Mouse (Mus musculus) lung, embryonic 16.5 days (tissue): Measurements from ENCODE around the gene Adamts2. TPM values are rescaled to one million over a fixed set of nuclear protein-coding genes. Genes with fewer than 3 reads are reported as not detected.
A peak's percentile ranks its signal among the peaks of the same experiment; 100 is the strongest.

Experiments
- ATAC-seq: fragments of 200-750 bp; cut with Nextera tagmentation; 2 replicates; pipeline ENCODE4 v1.8.0; 2017; ENCODE audit warnings: low read depth, mild to moderate bottlenecking, moderate library complexity
- H3K27ac ChIP-seq: fragments of 300-500 bp; sonication (generic); 2 replicates; pipeline ENCODE4 v1.5.1; 2014; ENCODE audit warnings: mild to moderate bottlenecking, control low read depth, low read length
- H3K27me3 ChIP-seq: fragments of 300-500 bp; sonication (generic); 2 replicates; pipeline ENCODE4 v1.6.1; 2014; ENCODE audit warnings: low read depth, low read length, mixed read lengths; ENCODE audit not compliant: control insufficient read depth, insufficient read depth
- H3K36me3 ChIP-seq: fragments of 300-500 bp; sonication (generic); 2 replicates; pipeline ENCODE4 v1.6.1; 2014; ENCODE audit warnings: low read length; ENCODE audit not compliant: control insufficient read depth, insufficient read depth
- H3K4me1 ChIP-seq: fragments of 300-500 bp; sonication (generic); replicated peaks from 2 replicates; pipeline ENCODE4 v1.6.1; 2014; ENCODE audit warnings: low read length, mixed read lengths; ENCODE audit not compliant: control insufficient read depth, insufficient read depth
- H3K4me2 ChIP-seq: fragments of 300-500 bp; sonication (generic); 2 replicates; pipeline ENCODE4 v1.6.1; 2014; ENCODE audit warnings: low read depth, low read length, control low read depth
- H3K4me3 ChIP-seq: fragments of 300-500 bp; sonication (generic); 2 replicates; pipeline ENCODE4 v1.5.1; 2014; ENCODE audit warnings: mild to moderate bottlenecking, low read length, control low read depth
- H3K9ac ChIP-seq: fragments of 300-500 bp; sonication (generic); 2 replicates; pipeline ENCODE4 v1.6.1; 2014; ENCODE audit warnings: low read length, control low read depth
- H3K9me3 ChIP-seq: fragments of 300-500 bp; sonication (generic); 2 replicates; pipeline ENCODE4 v1.6.1; 2016; ENCODE audit warnings: low read length; ENCODE audit not compliant: control insufficient read depth
- WGBS: fragments of 180-500 bp; shearing (Covaris S2); extraction: QIAGEN DNeasy Blood & Tissue Kit; methylation state at CpG from one replicate; pipeline ENCODE4 v1.1.7; 2014; 5-methylcytosine and 5-hydroxymethylcytosine counted together
- polyA plus RNA-seq: library from polyadenylated mRNA; unstranded; fragments of >200 nt; fragmentation: Nextera tagmentation; extraction: Ambion mirVana; gene quantifications from 2 replicates; pipeline ENCODE4 v1.2.1, GENCODE M21; 2015

Adamts2 gene
- polyA plus RNA-seq, 1 experiment from 2014 or later, result 14.0 TPM

- H3K4me3 ChIP-seq, result no peak overlapping the region
- H3K27ac ChIP-seq, result no peak overlapping the region
- H3K9ac ChIP-seq, result no peak overlapping the region
- peak; percentile 74 for ATAC-seq
- H3K36me3 ChIP-seq, result no peaks in the 10 kb centered on the region
- no peaks in the 10 kb centered on the region for H3K27me3 ChIP-seq
- WGBS, result 55% methylated on average over 13 of the region's 13 CpGs
- no peaks in the 10 kb centered on the region for H3K9me3 ChIP-seq
- H3K4me2 ChIP-seq, result no peak overlapping the region
- no peaks in the 10 kb centered on the region for H3K4me1 ChIP-seq
These were observed 10.8 kb upstream of the Adamts2 start for GRCm38 (mm10) chr11:50591053-50591452.

- Histone ChIP-seq H3K4me3 (no peak overlapping the region), H3K36me3 (no peaks in the 10 kb centered on the region), H3K27ac (no peak overlapping the region), H3K27me3 (no peaks in the 10 kb centered on the region), H3K9me3 (no peaks in the 10 kb centered on the region), H3K4me2 (no peak overlapping the region), H3K4me1 (no peaks in the 10 kb centered on the region), H3K9ac (no peak overlapping the region)
- 84% methylated on average over 16 of the region's 16 CpGs for WGBS
- ATAC-seq, result no peak
These were observed 8.9 kb upstream of the Adamts2 start for GRCm38 (mm10) chr11:50592892-50593553.

GRCm38 (mm10) chr11:50596571-50596970 is 5.3 kb upstream of the Adamts2 start:
- Histone ChIP-seq H3K27me3 (peaks cover 16% of the 10 kb centered on the region), H3K9me3 (no peaks in the 10 kb centered on the region), H3K4me2 (no peak overlapping the region), H3K36me3 (no peaks in the 10 kb centered on the region), H3K4me3 (no peak overlapping the region), H3K9ac (no peak overlapping the region), H3K27ac (no peak overlapping the region), H3K4me1 (no peaks in the 10 kb centered on the region)
- WGBS, result 64% methylated on average over 2 of the region's 2 CpGs
- no peak for ATAC-seq

DNA sequence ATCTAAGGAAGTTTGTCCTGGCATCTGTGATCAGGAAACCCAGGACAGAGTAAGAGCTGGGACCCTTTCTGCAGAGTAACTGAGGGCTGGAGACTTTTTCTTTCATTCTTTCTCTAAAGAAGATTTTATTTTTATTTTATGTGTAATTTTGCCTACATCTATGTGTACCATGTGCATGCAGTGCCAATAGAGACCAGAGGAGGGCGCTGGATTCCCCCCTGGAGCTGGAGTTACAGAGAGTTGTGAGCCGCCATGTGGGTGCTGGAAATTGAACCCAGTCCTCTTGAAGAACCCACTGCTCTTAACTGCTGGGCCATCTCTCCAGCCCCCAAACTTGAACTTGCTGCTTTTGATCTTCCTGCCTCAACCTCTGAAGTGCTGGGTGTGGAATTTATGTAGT is 2.7 kb upstream of the Adamts2 start:
- 47% methylated on average over 2 of the region's 2 CpGs for WGBS
- Histone ChIP-seq H3K36me3 (no peaks in the 10 kb centered on the region), H3K9ac (no peak overlapping the region), H3K27ac (no peak overlapping the region), H3K27me3 (peaks cover 39% of the 10 kb centered on the region), H3K9me3 (no peaks in the 10 kb centered on the region), H3K4me3 (no peak overlapping the region), H3K4me2 (no peak overlapping the region), H3K4me1 (peaks cover 11% of the 10 kb centered on the region)
- no peak for ATAC-seq

DNA sequence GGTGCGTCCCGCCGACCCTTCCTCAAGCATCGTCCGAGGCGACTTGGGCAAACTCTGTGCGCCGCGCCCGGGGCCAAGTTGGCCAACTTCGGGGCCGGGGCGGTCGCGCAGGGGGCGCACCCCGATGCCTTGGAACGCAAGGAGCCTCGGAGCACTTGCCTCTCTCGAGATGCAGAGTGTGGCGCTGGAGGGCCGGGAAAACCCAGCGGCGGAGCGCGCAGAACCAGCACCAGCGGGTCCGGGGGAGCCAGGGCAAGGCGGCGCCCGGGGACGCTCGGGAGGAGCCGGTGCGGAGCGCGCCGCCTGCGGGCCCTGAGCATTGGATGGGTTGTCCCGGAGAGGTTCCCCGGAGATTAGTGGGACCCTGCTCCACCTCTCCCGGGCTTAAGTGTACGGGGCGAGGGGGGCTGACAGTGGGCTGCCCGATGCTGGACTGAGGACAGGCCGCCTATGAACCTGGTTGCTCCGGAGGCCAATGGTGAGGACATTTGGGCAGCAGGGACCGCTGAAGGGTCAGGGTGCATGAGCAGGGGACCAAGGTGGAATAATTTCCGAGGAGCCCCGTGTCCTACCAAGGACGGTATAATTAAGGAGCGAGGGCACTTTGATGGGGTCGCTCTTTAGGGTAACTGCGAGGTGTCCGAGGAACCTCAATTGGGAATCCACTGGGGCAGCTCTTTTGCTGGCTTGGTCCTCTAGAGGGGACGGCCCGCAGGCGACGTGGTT is 635 bp downstream of the Adamts2 start:
- Histone ChIP-seq H3K9me3 (no peaks in the 10 kb centered on the region), H3K27ac (no peak overlapping the region), H3K9ac (peak overlapping the region; percentile 62), H3K27me3 (peaks cover 57% of the 10 kb centered on the region), H3K4me1 (peaks cover 11% of the 10 kb centered on the region), H3K4me2 (peak overlapping the region; percentile 80), H3K36me3 (no peaks in the 10 kb centered on the region), H3K4me3 (peak overlapping the region; percentile 57)
- WGBS, result under 1% methylated on average over 59 of the region's 59 CpGs
- peak; percentile 61 for ATAC-seq

GRCm38 (mm10) chr11:50603082-50603910 is 1.4 kb downstream of the Adamts2 start:
- Histone ChIP-seq H3K36me3 (no peaks in the 10 kb centered on the region), H3K4me2 (peak overlapping the region; percentile 80), H3K27ac (no peak overlapping the region), H3K9ac (peak overlapping the region; percentile 62), H3K27me3 (peaks cover 57% of the 10 kb centered on the region), H3K4me1 (peaks cover 11% of the 10 kb centered on the region), H3K4me3 (peak overlapping the region; percentile 57), H3K9me3 (no peaks in the 10 kb centered on the region)
- peak; percentile 45; the same call in 1 of the 2 replicates for ATAC-seq
- WGBS, result 2% methylated on average over 43 of the region's 52 CpGs

DNA sequence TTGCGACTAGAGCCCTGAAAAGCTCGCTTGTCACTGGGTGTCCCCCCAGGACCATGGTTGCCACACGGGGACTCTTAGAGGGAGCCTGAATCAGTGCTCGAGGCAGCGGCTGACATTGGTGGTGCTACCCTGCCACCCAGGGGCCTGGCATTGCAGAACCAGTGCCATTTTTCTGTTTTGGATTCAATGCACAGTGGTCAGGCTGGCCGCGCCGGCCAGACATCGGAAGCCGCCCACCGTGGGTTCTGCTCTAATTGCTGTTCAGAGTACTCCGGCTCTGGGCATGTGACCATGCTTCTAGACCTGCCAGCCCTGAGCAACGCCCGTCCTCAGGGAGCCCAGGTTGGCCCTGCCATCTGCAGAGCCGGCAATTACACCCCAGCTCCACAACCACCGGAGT is 2.5 kb downstream of the Adamts2 start:
- H3K4me2 ChIP-seq, result no peak overlapping the region
- WGBS, result 75% methylated on average over 16 of the region's 16 CpGs
- no peaks in the 10 kb centered on the region for H3K36me3 ChIP-seq
- no peak overlapping the region for H3K9ac ChIP-seq
- peaks cover 11% of the 10 kb centered on the region for H3K4me1 ChIP-seq
- peaks cover 57% of the 10 kb centered on the region for H3K27me3 ChIP-seq
- ATAC-seq, result no peak
- H3K9me3 ChIP-seq, result no peaks in the 10 kb centered on the region
- no peak overlapping the region for H3K27ac ChIP-seq
- H3K4me3 ChIP-seq, result no peak overlapping the region

- H3K4me2 ChIP-seq, result no peak overlapping the region
- no peaks in the 10 kb centered on the region for H3K9me3 ChIP-seq
- no peak overlapping the region for H3K27ac ChIP-seq
- no peaks in the 10 kb centered on the region for H3K4me1 ChIP-seq
- ATAC-seq, result no peak
- no peak overlapping the region for H3K4me3 ChIP-seq
- 61% methylated on average over 5 of the region's 5 CpGs for WGBS
- H3K9ac ChIP-seq, result no peak overlapping the region
- H3K36me3 ChIP-seq, result no peaks in the 10 kb centered on the region
- H3K27me3 ChIP-seq, result no peaks in the 10 kb centered on the region; the same call in 1 of the 2 replicates
These were observed 9.3 kb downstream of the Adamts2 start for GRCm38 (mm10) chr11:50611181-50611580.

GRCm38 (mm10) chr11:50617015-50617543 is 15.2 kb downstream of the Adamts2 start:
- Histone ChIP-seq H3K4me3 (no peak overlapping the region), H3K4me1 (peaks cover 8% of the 10 kb centered on the region), H3K27ac (no peak overlapping the region), H3K4me2 (no peak overlapping the region), H3K36me3 (no peaks in the 10 kb centered on the region), H3K9me3 (no peaks in the 10 kb centered on the region), H3K9ac (no peak overlapping the region), H3K27me3 (no peaks in the 10 kb centered on the region)
- 72% methylated on average over 11 of the region's 11 CpGs for WGBS
- ATAC-seq, result no peak
